Mouse (Mus musculus) liver, adult 2 months (tissue): ENCODE measurements around the gene Slc25a4.

ENCODE experiments used
- CTCF ChIP-seq: fragments of 200-500 bp; IDR thresholded peaks from 2 replicates; pipeline ENCODE4 v1.5.1; 2011; ENCODE audit warnings: low read depth, low read length, control low read depth
- POLR2A ChIP-seq: fragments of 200-500 bp; IDR thresholded peaks from 2 replicates; pipeline ENCODE4 v1.6.1; 2011; ENCODE audit warnings: low read length, control low read depth; ENCODE audit not compliant: insufficient read depth; ENCODE audit errors: extremely low read depth

GRCm38 (mm10) chr8:46209057-46209456 lies 2.0 kb downstream of the Slc25a4 start:
- TF ChIP-seq CTCF, result no peak
- no peak for TF ChIP-seq POLR2A
